Mouse (Mus musculus) embryonic facial prominence, embryonic 12.5 days (tissue): ENCODE data around the gene Polr3e. TPM values are rescaled to one million over a fixed set of nuclear protein-coding genes. Genes with fewer than 3 reads are reported as not detected.

Source experiments
- ATAC-seq: fragments of 200-750 bp; cut with Nextera tagmentation; 2 replicates; pipeline ENCODE4 v1.8.0; 2017; ENCODE audit not compliant: insufficient number of reproducible peaks, insufficient read depth, low FRiP score, low TSS enrichment
- H3K27ac ChIP-seq: fragments of 300-500 bp; sonication (generic); 2 replicates; pipeline ENCODE4 v1.5.1; 2016; ENCODE audit warnings: mild to moderate bottlenecking
- H3K27me3 ChIP-seq: fragments of 300-500 bp; sonication (generic); 2 replicates; pipeline ENCODE4 v1.6.1; 2016; ENCODE audit warnings: mild to moderate bottlenecking, moderate library complexity
- H3K36me3 ChIP-seq: fragments of 300-500 bp; sonication (generic); 2 replicates; pipeline ENCODE4 v1.6.1; 2016; ENCODE audit warnings: mild to moderate bottlenecking
- H3K4me1 ChIP-seq: fragments of 300-500 bp; sonication (generic); 2 replicates; pipeline ENCODE4 v1.6.1; 2016
- H3K4me2 ChIP-seq: fragments of 300-500 bp; sonication (generic); replicated peaks from 2 replicates; pipeline ENCODE4 v1.6.1; 2016; ENCODE audit warnings: mild to moderate bottlenecking, moderate library complexity
- H3K4me3 ChIP-seq: fragments of 300-500 bp; sonication (generic); 2 replicates; pipeline ENCODE4 v1.5.1; 2016; ENCODE audit warnings: mild to moderate bottlenecking
- H3K9ac ChIP-seq: fragments of 300-500 bp; sonication (generic); 2 replicates; pipeline ENCODE4 v1.6.1; 2016; ENCODE audit warnings: mild to moderate bottlenecking, moderate library complexity
- H3K9me3 ChIP-seq: fragments of 300-500 bp; sonication (generic); 2 replicates; pipeline ENCODE4 v1.6.1; 2016; ENCODE audit warnings: mild to moderate bottlenecking, moderate library complexity
- WGBS: fragments of 180-500 bp; shearing (Covaris S2); methylation state at CpG from one replicate; pipeline ENCODE4 v1.1.7; 2016; 5-methylcytosine and 5-hydroxymethylcytosine counted together
- polyA plus RNA-seq: library from polyadenylated mRNA; unstranded; fragments of >200 nt; fragmentation: Nextera tagmentation; extraction: Ambion mirVana; gene quantifications from 2 replicates; pipeline ENCODE4 v1.2.1, GENCODE M21; 2016

Gene Polr3e
- polyA plus RNA-seq, 1 experiment from 2014 or later = 41.2 TPM

DNA sequence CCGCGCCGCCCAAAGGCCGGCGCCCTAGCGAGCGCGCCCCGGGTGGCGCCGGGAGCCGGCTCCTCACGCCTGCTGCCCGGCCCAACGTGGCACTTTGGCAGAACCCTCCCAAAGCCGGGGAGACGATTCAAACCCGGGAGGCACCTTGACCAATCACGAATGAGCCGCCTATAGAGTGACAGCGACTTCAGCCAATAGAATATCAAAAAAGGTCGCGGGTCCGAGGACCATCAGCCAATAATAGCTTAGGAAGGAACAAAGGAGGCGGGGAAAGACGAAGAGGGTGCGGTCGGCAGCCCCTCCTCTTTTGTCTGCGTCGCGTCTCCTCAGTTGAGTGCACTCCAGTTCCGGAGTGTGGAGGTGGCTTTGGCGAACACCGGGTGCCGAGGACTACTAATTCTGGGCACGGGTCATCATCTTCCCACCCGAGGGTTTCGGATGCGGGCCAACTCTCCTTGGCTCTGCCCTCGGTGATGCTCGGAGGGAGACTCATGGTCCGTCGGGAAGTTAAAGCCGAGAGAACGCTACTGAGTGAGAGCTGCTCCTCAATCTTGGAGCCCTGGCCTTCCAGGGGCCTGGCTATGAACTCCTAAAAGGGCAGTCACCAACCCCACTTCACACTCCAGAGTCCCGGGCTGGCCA, 64.8 kb downstream of the Polr3e start, which contains the start of the genes Cdr2 and Mfsd13b:
Gene Cdr2, minus strand, starts transcription at position 113 of the 642 bp plus-strand sequence.
Gene Mfsd13b, plus strand, starts transcription at position 310 of the 642 bp plus-strand sequence.
- under 1% methylated on average over 45 of the region's 46 CpGs for WGBS
- Histone ChIP-seq H3K27me3 (no peaks in the 10 kb centered on the region), H3K4me1 (peaks cover 7% of the 10 kb centered on the region; the same call in 1 of the 2 replicates), H3K4me2 (peak within 1 kb of the TSS; percentile 81), H3K9me3 (no peaks in the 10 kb centered on the region), H3K9ac (peak within 1 kb of the TSS; percentile 87), H3K27ac (peak within 1 kb of the TSS; percentile 81), H3K4me3 (peak within 1 kb of the TSS; percentile 94), H3K36me3 (no peaks in the 10 kb centered on the region)
- peak; percentile 95 for ATAC-seq

DNA sequence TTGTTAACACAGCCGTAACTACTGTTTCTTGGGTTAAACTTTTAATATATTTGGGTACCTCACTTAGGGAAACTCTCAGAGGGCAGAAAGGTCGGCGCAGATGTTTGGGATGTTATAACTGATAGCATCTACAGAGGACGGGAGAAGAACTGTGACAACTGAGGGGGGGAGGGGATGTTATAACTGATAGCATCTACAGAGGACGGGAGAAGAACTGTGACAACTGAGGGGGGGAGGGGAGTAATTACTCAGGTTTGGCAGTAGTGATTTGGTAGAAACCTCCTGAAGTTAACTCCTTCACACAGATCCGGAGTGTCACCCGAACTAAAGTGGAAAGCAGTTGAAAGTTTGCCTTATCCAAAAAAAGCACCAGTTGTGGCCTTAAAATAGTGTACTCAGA, 65.4 kb downstream of the Polr3e start:
- no peak for ATAC-seq
- no peak overlapping the region; the same call in 1 of the 2 replicates for H3K27ac ChIP-seq
- peak overlapping the region; percentile 94 for H3K4me3 ChIP-seq
- 13% methylated on average over 7 of the region's 7 CpGs for WGBS
- H3K36me3 ChIP-seq = no peaks in the 10 kb centered on the region
- H3K27me3 ChIP-seq = no peaks in the 10 kb centered on the region
- 0 out of 2 replicates have a peak, but pooled peaks cover 7% of the 10 kb centered on the region for H3K4me1 ChIP-seq
- no peaks in the 10 kb centered on the region for H3K9me3 ChIP-seq
- peak overlapping the region; percentile 81 for H3K4me2 ChIP-seq
- peak overlapping the region; percentile 70 for H3K9ac ChIP-seq

DNA sequence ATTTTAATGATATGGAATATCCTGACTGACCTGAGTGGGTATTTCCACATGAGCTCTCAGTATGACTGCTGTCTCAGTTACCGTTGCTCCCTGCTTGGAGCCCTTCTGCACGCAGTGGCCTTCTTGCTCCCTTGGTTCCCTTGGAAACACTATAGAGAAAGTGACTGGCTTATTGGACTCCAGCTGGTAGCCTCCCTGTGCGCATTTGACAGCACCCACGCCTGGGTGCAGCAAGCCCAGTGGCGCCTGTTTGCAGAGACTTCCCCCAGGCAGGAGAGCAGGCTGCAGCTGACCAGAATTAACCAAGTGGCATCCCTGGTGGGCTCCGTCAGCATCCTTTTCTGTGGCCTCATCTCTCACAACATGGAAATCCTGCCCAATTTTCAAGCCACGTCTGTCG, 73.6 kb downstream of the Polr3e start:
- Histone ChIP-seq H3K36me3 (no peaks in the 10 kb centered on the region), H3K4me3 (no peak overlapping the region), H3K9me3 (no peaks in the 10 kb centered on the region), H3K4me2 (no peak overlapping the region), H3K4me1 (no peaks in the 10 kb centered on the region), H3K9ac (no peak overlapping the region), H3K27me3 (no peaks in the 10 kb centered on the region), H3K27ac (no peak overlapping the region)
- no peak for ATAC-seq
- WGBS = 75% methylated on average over 8 of the region's 8 CpGs

Other genes with a start within 250 kb of the Polr3e start
- gene Pdzd9, start 247.4 kb upstream of the Polr3e start, polyA plus RNA-seq = 0.56 and 0.60 TPM in 2 replicates
- gene Mosmo, start 240.1 kb upstream of the Polr3e start, polyA plus RNA-seq = 15.4 and 16.0 TPM in 2 replicates
- gene Vwa3a, start 178.4 kb upstream of the Polr3e start, polyA plus RNA-seq = 0.15 TPM in 2 replicates
- not detected in 2 replicates for gene Gm5737, start 105.4 kb upstream of the Polr3e start, polyA plus RNA-seq
- gene Eef2k, start 74.9 kb upstream of the Polr3e start, polyA plus RNA-seq = 38.7 and 39.4 TPM in 2 replicates
- gene Cdr2, start 64.6 kb downstream of the Polr3e start, polyA plus RNA-seq = 13.8 and 14.3 TPM in 2 replicates
- 0.45 TPM in 1 of 2 replicates, not detected in the other for gene Mfsd13b, start 64.8 kb downstream of the Polr3e start, polyA plus RNA-seq
- gene Mettl9, start 116.7 kb downstream of the Polr3e start, polyA plus RNA-seq = 211 and 228 TPM in 2 replicates
- 1.1 and 1.2 TPM in 2 replicates for gene Igsf6, start 156.8 kb downstream of the Polr3e start, polyA plus RNA-seq
- 0.23 and 0.38 TPM in 2 replicates for gene Otoa, start 163.9 kb downstream of the Polr3e start, polyA plus RNA-seq